Mouse (Mus musculus): ENCODE measurements around the gene Zfp692. TPM values are rescaled to one million over a fixed set of nuclear protein-coding genes. Genes with fewer than 3 reads are reported as not detected.
"Not testable (repeated sequence)": the region's sequence is repeated elsewhere in the genome, so short reads cannot be mapped to it uniquely, and the experiment has no call there.

Gene Zfp692
- total RNA-seq, 2 experiments from 2014 or later, result 26.7 to 66.1 TPM

GRCm38 (mm10) chr11:58350628-58351027 is 43.8 kb downstream of the Zfp692 start:
- no peak for ATAC-seq (replicated peaks; ENCODE audit: low FRiP score, low TSS enrichment, poor library complexity, severe bottlenecking)

GRCm38 (mm10) chr11:58351179-58351578 is 44.3 kb downstream of the Zfp692 start:
- ATAC-seq (replicated peaks; ENCODE audit: low FRiP score, low TSS enrichment, poor library complexity, severe bottlenecking), result no peak

DNA sequence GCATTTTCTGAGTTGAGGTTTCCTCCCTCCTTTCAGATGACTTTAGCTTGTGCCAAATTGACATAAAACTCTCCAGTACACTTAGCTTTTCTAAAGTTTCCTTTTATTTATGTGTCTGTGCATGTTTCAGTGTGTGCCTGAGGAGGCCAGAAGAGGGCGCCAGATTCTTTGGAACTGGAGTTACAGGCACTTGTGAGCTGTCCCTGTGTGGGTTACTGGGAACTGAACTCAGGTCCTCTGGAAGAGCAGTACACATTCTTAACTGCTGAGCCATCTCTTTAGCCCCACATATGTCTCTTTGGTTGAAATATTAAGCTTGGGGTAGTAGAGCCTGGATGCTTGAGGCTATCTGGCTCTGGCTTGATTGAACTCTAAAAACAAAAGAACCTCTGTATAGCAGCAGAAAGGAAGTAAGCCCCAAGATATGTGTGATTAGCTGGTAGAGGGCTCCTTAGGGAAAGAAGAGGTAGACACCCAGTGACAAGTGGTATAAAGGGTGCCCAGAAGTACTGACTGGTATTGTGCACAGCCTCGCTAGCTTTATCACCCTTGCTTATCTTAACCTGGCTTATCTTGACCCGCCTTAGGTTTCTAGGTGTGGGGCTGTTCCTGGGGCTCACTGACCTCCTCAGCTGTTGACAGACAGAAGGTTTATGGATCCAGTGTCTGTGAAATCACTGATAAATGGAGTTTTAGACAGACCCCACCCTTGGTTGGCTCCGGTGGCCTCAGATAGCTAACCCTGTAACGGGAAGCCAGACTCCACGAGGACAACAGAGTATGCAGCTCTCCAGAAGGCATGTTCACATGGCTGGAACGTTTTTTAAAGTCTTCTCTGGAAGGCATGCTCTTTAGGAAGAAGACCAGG is 46.0 kb downstream of the Zfp692 start:
- peak; percentile 81 for ATAC-seq (replicated peaks; ENCODE audit: low FRiP score, low TSS enrichment, poor library complexity, severe bottlenecking)

DNA sequence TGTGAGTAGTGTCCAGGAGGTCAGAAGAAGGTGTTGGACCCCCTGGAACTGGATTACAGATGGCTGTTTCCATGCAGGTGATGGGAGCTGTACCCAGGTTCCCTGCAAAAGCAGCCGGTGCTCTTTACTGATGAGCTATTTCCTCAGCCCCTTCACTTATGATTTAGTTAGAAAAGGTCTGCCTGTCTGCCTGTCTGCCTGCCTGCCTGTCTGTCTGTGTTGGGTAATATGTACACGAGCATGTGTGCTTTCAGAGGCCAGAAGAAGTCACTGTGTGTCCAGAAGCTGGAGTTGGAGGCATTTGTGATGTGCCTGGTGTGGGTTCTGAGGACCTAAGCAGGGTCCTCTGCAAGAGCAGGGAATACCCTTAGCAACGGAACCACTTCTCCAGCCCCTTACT is 46.8 kb downstream of the Zfp692 start:
- ATAC-seq (replicated peaks; ENCODE audit: low FRiP score, low TSS enrichment, poor library complexity, severe bottlenecking), result no peak

DNA sequence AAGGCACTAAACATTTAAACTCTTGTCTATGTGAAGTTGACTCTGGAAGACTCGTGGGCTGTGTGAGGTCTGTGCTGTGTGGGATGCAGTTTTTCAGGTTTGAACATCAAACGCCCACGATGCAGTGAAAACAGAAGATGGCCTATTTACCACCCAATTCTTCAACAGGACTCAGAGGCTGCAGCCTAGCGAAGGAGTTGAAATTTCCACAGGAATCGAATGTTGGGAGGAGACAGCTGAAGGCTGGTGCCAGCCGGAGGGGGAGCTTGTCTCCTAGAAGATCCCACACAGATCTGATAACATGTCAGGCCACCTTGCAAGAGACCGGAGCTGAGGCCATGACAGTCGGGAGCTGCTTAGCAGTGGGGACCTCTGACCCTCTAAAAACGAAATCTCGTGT is 47.6 kb downstream of the Zfp692 start:
- ATAC-seq (replicated peaks; ENCODE audit: low FRiP score, low TSS enrichment, poor library complexity, severe bottlenecking), result no peak

DNA sequence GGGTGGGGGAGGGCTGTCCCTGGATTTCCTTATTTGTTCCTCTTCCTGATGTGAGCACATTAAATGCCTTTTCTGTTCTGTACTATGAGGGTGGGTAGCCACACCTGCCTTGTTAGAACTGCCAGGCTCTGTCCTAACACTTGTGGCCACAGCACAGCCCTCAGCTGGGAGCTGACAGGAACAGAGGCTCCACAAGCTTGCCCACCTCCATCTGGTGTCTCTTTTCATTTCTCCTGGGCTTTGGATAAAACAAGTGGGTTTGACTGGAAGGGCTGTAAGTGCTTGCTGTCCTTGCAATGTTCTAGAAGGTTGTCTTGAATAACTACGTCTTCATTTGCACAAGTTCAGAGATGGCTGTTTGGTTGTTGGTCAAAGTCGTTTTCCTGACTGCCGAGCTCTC is 48.1 kb downstream of the Zfp692 start:
- no peak for ATAC-seq (replicated peaks; ENCODE audit: low FRiP score, low TSS enrichment, poor library complexity, severe bottlenecking)

- ATAC-seq (replicated peaks; ENCODE audit: low FRiP score, low TSS enrichment, poor library complexity, severe bottlenecking), result no peak
These were observed 50.2 kb downstream of the Zfp692 start for GRCm38 (mm10) chr11:58357042-58357441.

GRCm38 (mm10) chr11:58357844-58358534 is 51.1 kb downstream of the Zfp692 start:
- peak; percentile 66 for ATAC-seq (replicated peaks; ENCODE audit: low FRiP score, low TSS enrichment, poor library complexity, severe bottlenecking)

- not testable (repeated sequence) for ATAC-seq (replicated peaks; ENCODE audit: low FRiP score, low TSS enrichment, poor library complexity, severe bottlenecking)
These were observed 55.7 kb downstream of the Zfp692 start for GRCm38 (mm10) chr11:58362562-58362961.

Other genes with a start within 250 kb of the Zfp692 start
- not detected in 2 replicates for gene Gm12248, start 213.9 kb upstream of the Zfp692 start, total RNA-seq (2014; fragmentation: Nextera tagmentation)
- gene Gm12248, start 213.9 kb upstream of the Zfp692 start, total RNA-seq (2017), result not detected in 2 replicates
- gene Cnot8, start 202.9 kb upstream of the Zfp692 start, total RNA-seq (2014; fragmentation: Nextera tagmentation), result 37.4 and 40.1 TPM in 2 replicates
- 65.7 and 85.1 TPM in 2 replicates for gene Cnot8, start 202.9 kb upstream of the Zfp692 start, total RNA-seq (2017)
- gene Gemin5, start 138.5 kb upstream of the Zfp692 start, total RNA-seq (2014; fragmentation: Nextera tagmentation), result 43.2 and 51.7 TPM in 2 replicates
- 43.4 and 57.0 TPM in 2 replicates for gene Gemin5, start 138.5 kb upstream of the Zfp692 start, total RNA-seq (2017)
- 75.6 and 84.9 TPM in 2 replicates for gene Mrpl22, start 135.4 kb upstream of the Zfp692 start, total RNA-seq (2014; fragmentation: Nextera tagmentation)
- gene Mrpl22, start 135.4 kb upstream of the Zfp692 start, total RNA-seq (2017), result 49.6 and 76.6 TPM in 2 replicates
- gene Igtp, start 107.5 kb upstream of the Zfp692 start, total RNA-seq (2014; fragmentation: Nextera tagmentation), result 12.8 and 15.3 TPM in 2 replicates
- 11.5 and 12.3 TPM in 2 replicates for gene Igtp, start 107.5 kb upstream of the Zfp692 start, total RNA-seq (2017)
- 1.2 and 6.1 TPM in 2 replicates for gene Irgm2, start 107.5 kb upstream of the Zfp692 start, total RNA-seq (2014; fragmentation: Nextera tagmentation)
- 2.9 and 3.7 TPM in 2 replicates for gene Irgm2, start 107.5 kb upstream of the Zfp692 start, total RNA-seq (2017)
- gene 4930438A08Rik, start 32.3 kb upstream of the Zfp692 start, total RNA-seq (2014; fragmentation: Nextera tagmentation), result 2.3 TPM in 1 of 2 replicates, not detected in the other
- gene 4930438A08Rik, start 32.3 kb upstream of the Zfp692 start, total RNA-seq (2017), result 0.19 TPM in 1 of 2 replicates, not detected in the other
- gene Zfp672, start 23.3 kb downstream of the Zfp692 start, total RNA-seq (2014; fragmentation: Nextera tagmentation), result 60.9 and 65.9 TPM in 2 replicates
- gene Zfp672, start 23.3 kb downstream of the Zfp692 start, total RNA-seq (2017), result 28.5 and 30.9 TPM in 2 replicates
- gene Sh3bp5l, start 23.7 kb downstream of the Zfp692 start, total RNA-seq (2014; fragmentation: Nextera tagmentation), result 12.8 and 13.8 TPM in 2 replicates
- gene Sh3bp5l, start 23.7 kb downstream of the Zfp692 start, total RNA-seq (2017), result 10.4 and 20.9 TPM in 2 replicates
- not detected in 2 replicates for gene Lypd8, start 72.0 kb downstream of the Zfp692 start, total RNA-seq (2014; fragmentation: Nextera tagmentation)
- gene Lypd8, start 72.0 kb downstream of the Zfp692 start, total RNA-seq (2017), result not detected in 2 replicates
- gene 1810065E05Rik, start 114.0 kb downstream of the Zfp692 start, total RNA-seq (2014; fragmentation: Nextera tagmentation), result not detected in 2 replicates
- not detected in 2 replicates for gene 1810065E05Rik, start 114.0 kb downstream of the Zfp692 start, total RNA-seq (2017)
- not detected in 2 replicates for gene Gm12253, start 125.5 kb downstream of the Zfp692 start, total RNA-seq (2014; fragmentation: Nextera tagmentation)
- not detected in 2 replicates for gene Gm12253, start 125.5 kb downstream of the Zfp692 start, total RNA-seq (2017)
- gene Lypd9, start 145.9 kb downstream of the Zfp692 start, total RNA-seq (2014; fragmentation: Nextera tagmentation), result not detected in 2 replicates
- gene Lypd9, start 145.9 kb downstream of the Zfp692 start, total RNA-seq (2017), result not detected in 2 replicates
- gene Olfr30, start 155.2 kb downstream of the Zfp692 start, total RNA-seq (2014; fragmentation: Nextera tagmentation), result not detected in 2 replicates
- gene Olfr30, start 155.2 kb downstream of the Zfp692 start, total RNA-seq (2017), result not detected in 2 replicates
- not detected in 2 replicates for gene Olfr332, start 185.5 kb downstream of the Zfp692 start, total RNA-seq (2014; fragmentation: Nextera tagmentation)
- not detected in 2 replicates for gene Olfr332, start 185.5 kb downstream of the Zfp692 start, total RNA-seq (2017)
- not detected in 2 replicates for gene Olfr331, start 195.5 kb downstream of the Zfp692 start, total RNA-seq (2014; fragmentation: Nextera tagmentation)
- gene Olfr331, start 195.5 kb downstream of the Zfp692 start, total RNA-seq (2017), result not detected in 2 replicates
- gene Olfr330, start 227.8 kb downstream of the Zfp692 start, total RNA-seq (2014; fragmentation: Nextera tagmentation), result not detected in 2 replicates
- gene Olfr330, start 227.8 kb downstream of the Zfp692 start, total RNA-seq (2017), result not detected in 2 replicates
- gene Olfr329-ps, start 239.4 kb downstream of the Zfp692 start, total RNA-seq (2014; fragmentation: Nextera tagmentation), result not detected in 2 replicates
- not detected in 2 replicates for gene Olfr329-ps, start 239.4 kb downstream of the Zfp692 start, total RNA-seq (2017)
- gene Olfr328, start 248.6 kb downstream of the Zfp692 start, total RNA-seq (2014; fragmentation: Nextera tagmentation), result not detected in 2 replicates
- gene Olfr328, start 248.6 kb downstream of the Zfp692 start, total RNA-seq (2017), result not detected in 2 replicates